Mouse (Mus musculus) retina, postnatal 7 days (tissue): ENCODE measurements around the gene Mrpl18.
"Not testable (repeated sequence)": the region's sequence is repeated elsewhere in the genome, so short reads cannot be mapped to it uniquely, and the experiment has no call there.

ENCODE experiments used
- DNase-seq: peaks from one replicate; pipeline ENCODE4 v3.0.0-alpha.2; 2012; ENCODE audit warnings: low read depth, low spot score

Mrpl18 gene

DNA sequence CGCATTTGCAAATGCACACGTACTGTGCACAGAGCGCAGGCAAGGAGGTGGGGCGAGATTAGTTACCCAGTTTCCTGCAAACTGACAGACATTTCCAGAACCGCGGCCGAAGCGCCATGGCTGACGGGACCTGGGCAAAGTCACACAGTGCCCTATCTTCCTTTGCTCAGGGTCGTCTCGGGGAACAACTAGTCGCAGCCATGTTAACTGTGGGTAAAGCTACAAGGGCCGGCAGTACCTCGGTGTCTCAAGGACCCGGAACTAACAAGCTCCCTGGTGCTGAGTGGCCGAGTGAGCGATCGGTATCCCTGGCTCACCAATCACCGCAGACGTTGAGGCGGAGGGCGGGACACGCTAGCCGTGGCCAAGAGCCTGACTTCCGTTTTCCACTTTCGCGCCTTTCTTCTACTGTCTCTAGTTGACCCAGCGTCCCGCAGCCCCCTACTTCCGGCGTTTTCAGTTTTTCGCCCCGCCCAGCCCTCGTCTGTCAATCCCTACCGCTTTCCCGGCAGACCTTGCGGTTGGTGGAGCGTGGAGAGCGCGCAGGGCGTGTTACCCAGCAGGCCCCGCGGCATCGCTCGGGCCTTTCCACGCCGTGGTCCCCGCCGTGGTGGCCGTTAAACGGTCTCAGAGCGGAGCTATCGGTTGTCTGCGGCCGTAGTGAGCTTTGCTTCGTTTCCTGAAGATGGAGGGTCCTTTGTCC lies at the start of gene Mrpl18:
TSS of gene Mrpl18 (minus strand) at position 465 of the 703 bp plus-strand sequence.
- DNase-seq = peak; percentile 99

DNA sequence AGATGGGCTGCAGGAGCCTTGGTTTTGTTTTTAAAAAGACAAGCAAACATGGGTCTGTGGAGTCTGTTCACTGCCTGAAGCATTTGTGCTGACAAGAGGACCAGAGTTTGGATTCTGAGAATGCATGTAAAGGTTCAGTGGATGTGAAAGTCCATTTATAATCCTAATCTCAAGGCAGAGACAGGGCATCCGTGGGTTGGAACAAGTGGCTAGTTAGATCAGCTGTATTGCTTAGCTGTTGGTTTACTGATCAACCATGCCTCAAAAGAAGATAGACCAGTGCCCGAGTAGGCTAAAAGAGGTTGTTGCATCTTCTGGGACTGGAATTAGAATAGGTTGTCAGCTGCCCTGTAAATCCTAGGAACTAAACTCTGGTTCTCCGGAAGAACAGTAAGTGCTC lies 47.3 kb upstream of the Mrpl18 start:
- DNase-seq = no peak

DNA sequence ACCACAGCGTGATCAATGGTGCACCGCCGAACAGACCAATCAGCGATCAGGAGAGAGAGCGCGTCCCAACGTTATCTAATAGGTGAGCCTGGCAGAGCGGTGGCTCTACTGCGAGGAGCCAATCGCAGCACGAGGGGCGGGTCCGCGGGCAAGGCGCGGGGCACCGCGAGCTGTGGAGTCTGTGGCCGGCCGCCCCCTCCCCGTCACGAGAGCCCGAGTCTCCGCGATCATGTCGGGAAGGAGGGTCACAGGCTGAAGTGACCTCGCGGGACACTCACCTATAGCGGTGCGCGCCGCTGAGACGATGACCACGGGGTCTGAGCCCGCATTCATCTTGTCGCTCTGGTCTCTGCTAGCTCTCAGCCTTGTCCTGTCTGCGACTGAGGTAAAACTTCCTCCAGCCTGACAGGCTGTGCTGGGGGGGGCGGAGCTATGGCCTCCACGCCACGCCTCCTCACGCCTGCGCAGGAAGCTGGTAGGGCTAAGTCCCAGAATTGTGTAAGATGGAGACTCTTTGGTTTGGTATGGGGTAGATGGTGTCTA lies 44.3 kb upstream of the Mrpl18 start, which contains the start of gene Acat2:
TSS of gene Acat2 (minus strand) at position 417 of the 543 bp plus-strand sequence.
- peak; percentile 86 for DNase-seq

DNA sequence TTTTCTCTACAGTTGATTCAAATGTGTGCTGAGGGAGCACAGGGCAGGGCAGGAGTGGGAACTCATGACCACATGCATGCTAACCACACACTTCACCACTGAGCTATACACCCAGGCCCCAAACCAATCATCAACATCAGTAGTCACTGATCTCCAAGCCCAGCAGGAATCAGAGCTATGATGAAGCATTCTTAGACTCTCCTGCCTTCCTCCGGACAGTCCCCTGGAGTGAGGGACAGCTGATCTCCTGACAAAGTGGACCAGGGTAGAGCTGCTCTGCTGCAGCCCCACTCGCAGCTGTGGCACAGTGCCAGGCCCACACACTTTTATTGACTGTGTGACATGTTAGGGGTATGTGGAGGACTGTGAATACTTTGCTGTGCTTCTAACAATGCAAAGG lies 43.2 kb upstream of the Mrpl18 start:
- not testable (repeated sequence) for DNase-seq

DNA sequence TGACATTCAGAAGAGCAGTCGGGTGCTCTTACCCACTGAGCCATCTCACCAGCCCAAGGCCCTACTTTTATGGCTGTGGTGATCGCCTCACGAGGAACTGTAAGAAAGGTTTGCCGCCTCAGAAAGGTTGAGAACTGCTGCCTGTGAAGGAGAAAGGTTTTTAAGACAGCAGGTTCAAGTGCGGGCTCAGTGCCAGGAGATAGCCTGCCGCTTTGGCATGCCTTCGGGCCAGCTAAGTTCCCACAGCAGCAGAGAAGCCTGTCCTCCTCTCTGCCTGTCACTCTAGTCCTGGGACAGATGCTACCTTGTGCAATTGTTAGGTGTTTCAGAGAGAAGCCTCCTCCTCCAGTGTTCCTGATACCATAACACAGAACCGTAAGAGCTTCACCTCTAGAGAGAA lies 40.5 kb upstream of the Mrpl18 start:
- no peak for DNase-seq

DNA sequence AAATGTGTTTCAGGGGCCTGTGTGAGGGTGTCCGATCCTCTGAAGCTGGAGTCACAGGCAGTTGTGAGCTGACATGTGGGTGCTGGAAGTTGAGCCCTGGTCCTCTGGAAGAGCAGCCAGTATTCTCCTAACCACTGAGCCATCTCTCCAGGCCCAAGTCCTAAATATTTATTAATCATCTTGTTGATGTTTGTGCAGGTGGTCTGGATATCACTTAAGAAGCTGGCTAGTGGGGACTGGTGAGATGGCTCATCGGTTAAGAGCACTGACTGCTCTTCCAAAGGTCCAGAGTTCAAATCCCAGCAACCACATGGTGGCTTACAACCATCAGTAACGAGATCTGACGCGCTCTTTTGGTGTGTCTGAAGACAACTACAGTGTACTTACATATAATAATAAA lies 33.5 kb upstream of the Mrpl18 start:
- no peak for DNase-seq

DNA sequence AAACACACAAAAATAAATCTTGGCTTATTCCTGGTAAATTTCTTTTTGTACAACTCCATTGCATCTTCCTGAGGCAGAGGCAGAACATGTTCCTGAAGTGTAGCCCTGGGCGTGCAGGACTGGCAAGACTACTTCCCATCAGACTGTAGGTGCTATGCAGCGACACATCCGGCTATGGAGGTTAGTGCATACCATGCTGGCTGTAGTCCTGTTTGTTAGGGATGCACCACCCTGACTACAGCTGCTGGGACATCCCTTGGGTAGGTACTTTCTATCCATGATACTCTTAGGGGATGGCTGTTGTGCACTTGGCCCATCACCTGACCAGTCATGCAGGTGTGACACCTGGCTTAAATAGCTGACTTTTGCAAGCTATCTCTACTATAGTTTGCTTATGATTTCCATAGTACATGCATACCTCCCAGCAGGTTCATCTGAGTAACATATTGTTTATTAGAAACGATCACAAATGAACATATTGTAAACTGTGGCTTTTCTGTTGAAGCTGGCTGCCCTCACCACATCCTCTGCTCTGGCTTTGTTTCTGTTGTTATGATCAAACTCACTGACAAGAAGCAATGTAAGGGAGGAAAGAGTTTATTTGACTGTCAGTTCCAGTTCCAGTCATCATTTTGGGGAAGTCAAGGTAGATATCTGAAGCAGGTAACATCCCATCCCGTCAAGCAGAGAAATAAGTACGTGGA lies 26.5 kb upstream of the Mrpl18 start:
- DNase-seq = no peak

DNA sequence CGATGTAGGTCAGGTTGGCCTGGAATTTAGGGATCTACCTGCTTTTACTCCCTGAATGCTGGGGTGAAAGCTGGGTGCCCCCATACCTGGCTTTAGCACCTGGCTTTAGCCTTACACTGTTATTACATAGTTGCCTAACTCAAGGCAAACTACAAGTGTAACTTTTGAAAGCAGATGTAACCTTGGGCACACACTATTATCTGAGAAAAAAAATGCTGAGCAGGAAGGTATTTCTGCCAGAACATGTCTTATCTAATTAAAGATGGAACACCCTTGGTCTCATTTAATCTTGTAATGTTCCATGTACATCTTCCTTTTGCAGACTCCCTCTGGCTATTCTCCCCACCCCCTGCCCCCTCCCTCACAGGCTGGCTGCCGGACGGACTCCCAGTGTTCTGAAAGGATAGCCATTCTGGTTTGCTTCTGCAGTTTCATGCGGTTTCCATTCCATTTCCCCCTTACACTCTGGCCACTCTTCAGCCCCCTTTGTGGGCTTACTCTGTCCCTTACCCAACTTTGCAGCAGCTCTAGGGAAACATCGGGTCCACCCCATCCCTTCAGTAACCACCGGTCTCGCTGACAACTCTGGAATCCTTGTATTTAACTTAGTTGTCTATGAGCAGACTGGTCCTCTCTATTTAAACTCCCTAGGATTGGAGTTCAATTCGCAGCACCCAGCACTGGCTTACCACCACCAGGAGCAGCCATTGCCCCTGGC lies 25.6 kb upstream of the Mrpl18 start:
- DNase-seq = no peak

DNA sequence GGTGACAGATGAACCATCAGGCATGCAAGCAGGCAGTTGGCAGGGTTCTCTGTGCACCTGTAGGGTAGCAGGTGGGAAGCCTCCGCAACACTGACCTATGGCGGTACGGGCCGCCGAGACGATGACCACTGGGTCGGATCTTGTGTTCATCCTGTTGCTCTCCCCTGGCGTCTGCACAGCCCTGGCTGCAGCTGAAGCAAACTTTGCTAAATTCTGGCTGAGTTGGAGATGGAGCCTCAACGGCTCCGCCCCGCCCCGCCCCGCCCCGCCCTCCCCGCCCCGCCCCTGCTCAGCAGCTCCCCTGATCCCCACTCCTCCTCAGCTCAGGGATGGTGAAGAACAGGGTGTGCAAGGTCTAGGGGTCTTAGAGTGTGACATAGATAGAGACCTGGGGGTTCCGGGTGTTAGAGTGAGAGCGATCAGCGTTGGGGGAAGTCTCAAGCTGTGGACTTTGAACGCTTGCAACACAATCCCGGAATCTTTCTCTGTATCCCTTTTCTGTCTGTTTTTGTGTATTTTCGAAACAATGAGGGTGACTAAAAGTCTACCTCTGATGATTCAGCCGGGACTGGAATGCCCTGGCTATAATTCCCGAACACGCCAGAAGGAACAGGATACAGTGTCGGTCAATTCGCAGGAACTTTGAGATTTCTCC lies 24.1 kb upstream of the Mrpl18 start, which contains the start of gene Acat3:
TSS of gene Acat3 (minus strand) at position 450 of the 655 bp plus-strand sequence.
- no peak for DNase-seq

DNA sequence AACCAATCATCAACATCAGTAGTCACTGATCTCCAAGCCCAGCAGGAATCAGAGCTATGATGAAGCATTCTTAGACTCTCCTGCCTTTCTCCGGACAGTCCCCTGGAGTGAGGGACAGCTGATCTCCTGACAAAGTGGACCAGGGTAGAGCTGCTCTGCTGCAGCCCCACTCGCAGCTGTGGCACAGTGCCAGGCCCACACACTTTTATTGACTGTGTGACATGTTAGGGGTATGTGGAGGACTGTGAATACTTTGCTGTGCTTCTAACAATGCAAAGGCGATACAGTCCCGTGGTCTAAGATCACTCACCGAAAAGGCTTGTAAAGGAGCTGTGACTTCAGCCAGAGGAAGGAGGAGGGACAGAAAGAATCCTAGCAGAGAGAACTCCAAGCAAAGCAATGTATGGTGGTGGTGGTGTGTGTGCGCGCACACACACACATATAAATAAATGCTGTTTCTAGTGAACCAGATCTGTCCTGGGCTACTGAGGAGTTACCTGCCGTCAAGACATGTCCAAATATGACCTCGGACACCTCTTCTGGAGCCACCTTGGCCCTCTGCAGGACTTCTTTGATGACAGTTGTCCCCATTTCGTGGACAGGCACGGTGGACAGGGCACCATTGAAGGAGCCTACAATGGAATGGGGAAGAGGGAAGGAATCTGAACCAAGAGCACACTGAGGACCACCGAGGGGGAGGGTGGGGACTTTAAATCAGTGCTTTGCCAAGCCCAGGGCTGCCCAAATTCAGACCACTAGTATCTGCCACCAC lies 23.4 kb upstream of the Mrpl18 start:
- DNase-seq = not testable (repeated sequence)

DNA sequence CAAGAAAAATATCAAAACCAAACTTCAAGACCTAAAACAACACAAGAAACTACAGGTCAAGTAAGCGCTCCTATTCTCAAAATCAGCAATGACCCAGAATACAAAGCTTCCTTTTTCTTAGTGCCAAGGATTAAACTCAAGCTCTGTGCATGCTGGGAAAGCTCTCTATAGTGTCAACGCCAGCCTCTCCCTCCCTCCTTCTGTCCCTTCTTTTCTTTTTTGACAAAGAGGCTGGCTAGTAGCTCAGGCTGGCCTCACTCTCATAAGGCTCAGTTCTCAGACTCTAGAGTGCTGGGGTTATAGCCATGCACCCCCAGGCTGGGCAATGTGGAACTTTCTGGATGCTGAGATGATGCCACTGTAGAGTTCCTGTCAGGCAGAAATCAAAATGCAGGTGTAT lies 21.9 kb upstream of the Mrpl18 start:
- DNase-seq = no peak

DNA sequence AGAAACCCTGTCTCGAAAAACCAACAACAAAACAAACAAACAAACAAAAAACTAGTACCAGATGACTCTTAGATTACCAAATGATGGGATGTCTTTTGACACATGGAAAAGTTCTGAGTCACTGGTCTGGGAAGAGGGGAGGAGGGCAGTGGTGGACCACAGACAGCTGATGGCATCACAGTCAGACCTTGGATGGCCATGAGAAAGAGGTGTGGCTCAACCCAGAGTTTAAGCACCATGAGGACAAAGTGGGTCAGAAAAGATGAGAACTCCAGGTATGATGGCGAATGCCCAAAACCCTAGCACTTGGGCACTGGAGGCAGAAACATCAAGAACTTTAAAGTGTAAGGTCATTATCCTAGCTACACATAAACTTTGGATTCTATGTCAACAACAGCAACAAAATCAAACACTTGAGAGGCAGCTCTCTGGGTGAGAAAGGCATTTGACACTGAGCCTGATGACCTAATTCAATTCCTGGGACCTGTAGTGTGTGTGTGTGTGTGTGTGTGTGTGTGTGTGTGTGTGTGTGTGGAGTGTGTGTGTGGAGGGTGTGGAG lies 21.3 kb upstream of the Mrpl18 start:
- no peak for DNase-seq

DNA sequence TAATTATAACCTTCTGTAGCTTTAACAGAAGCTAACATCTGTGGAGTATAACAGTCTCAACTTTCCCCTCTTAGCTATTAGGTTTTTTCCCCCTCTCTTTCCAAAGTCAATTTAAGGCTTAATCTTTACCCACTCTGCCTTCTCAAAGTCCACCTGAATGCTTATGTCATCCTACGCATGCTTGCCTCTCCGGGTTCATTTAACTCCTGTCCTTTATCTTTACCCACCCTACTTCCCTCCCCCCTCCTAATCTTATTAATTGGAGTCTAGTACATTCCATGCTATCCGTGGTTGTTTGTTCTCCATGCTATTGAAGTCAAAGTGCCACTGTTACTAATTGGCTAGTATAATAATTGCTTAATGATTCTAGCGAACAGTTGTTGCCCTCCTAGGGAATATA lies 19.6 kb upstream of the Mrpl18 start:
- DNase-seq = no peak

DNA sequence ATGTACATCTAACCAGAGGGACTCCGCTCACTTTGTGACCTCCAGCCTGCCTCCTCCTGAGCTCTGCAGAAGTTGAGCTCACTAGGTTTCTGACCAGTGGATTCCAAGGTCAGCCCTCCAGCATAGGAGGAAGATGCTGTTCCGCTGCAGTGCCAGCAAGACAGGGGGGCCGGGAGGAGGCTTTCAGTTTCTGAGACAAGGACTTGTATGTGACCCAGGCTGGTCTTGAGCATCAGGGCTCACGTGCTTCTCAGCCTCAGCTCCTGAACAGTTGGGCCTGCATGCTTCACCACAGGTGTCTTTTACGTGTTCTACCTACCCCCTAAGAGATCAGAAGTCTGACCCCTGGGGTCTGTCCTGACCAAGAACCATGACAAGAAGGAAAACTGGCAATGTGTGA lies 15.4 kb upstream of the Mrpl18 start:
- not testable (repeated sequence) for DNase-seq

DNA sequence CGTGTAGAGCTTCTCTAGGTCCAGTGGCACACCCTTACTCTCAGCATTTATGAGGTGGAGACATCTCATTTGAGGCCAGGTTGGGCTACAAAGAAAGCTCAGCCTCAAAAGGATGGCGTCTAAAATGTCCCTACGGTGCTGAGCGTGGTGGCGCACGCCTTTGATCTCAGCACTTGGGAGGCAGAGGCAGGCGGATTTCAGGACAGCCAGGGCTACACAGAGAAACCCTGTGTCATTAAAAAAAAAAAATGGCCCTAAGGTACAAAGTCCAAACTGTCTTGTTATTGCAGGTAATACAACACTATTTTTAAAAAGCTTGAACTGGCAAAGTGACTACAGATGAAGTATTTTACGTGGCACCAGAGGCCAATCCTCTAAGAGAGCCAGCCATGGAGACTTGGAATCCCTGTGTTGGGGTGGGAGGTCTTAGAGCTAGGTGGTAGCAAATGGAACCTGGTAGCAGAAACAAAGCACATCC lies 9.6 kb upstream of the Mrpl18 start:
- DNase-seq = no peak

DNA sequence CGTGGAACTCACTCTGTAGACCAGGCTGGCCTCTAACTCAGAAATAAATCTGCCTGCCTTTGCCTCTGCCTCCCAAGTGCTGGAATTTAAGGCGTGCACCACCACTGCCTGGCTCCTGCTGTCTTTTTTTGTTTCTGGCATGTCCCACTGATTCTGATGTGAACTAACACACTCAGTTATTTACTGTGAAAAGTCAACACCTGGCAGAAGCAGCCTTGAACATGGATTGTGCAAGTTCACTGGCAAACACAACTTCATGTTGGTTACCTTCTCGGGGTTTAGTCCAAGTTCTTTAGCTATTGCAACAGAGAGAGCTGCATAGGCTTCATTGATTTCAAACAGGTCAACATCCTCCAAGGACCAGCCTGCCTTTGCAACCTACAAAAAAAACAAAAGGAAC lies 8.9 kb upstream of the Mrpl18 start:
- DNase-seq = no peak

DNA sequence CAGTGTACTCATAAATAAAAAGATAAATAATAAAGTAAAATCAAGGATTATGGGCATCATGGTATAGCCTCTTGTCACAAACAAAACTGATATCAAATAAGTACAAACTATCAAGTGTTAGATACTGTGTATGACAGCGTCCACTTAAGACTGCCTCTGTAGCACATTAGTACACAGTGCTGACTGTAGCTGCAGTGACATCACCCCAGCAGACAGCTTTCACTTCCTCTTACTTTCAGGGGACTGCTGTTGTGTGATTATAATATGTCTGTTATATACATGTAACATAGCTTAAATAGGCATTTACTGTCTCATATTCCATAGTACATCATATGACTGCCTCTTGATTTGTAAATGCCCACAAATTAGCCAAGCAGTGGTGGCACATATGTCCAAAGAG lies 4.9 kb upstream of the Mrpl18 start:
- no peak for DNase-seq

DNA sequence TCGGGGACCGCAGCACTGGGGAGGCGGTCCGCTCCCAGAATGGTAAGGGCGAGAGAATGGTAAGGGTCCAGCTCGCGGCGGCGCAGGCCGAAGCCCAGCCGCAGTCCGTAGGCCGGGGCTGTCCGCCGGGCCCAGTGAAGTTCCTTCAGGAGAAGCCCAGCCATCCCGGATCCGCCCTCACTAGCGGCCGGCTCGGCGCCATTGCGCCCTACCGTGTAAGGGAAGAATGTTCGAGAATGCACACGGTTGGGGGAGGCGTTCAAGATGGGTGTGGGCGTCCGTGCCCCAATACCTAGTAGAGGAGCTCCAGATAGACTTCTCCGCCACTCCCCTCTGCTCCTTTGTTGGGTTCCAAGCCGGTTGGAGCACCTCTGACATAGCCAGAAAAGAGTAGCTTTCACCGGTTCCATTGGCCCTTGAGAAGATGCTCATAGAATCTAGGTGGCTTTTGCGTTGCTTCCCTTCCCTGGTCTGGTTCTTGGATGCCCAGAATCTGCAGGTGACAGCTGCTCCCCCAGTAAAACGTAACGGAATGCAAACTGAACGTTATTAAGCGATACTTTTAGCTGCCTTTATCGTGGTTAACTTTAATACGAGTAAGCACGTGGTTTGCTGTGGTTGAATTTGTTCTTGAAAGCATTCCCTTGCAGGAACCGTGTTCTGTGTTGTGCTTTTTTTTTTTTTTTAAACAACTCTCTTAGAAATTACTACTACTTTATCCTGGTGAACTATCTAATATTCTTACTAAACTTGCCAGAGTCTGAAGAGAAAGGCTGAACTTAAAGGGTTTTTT lies 639 bp upstream of the Mrpl18 start:
- DNase-seq = no peak

DNA sequence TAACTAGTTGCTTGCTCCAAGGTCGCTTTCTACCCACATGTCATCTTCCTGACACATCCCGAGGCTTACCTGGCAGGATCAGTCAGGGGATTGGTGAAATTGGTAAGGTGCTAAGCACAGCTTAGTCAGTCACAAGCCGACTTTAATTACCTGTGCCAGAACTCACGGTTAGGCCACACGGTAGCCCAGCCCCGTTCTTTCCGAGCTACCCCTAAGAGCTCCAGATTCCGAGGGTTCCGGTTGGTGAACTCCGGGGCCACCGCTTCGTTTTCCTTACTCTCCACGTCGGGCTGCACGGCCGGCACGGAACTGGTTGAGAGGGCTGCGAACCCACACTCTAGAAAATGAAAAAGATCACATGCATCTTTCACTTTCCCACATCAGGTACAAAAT lies 661 bp downstream of the Mrpl18 start, which contains the start of gene Tcp1:
TSS of gene Tcp1 (plus strand) at position 214 of the 393 bp plus-strand sequence.
- peak; percentile 6 for DNase-seq

DNA sequence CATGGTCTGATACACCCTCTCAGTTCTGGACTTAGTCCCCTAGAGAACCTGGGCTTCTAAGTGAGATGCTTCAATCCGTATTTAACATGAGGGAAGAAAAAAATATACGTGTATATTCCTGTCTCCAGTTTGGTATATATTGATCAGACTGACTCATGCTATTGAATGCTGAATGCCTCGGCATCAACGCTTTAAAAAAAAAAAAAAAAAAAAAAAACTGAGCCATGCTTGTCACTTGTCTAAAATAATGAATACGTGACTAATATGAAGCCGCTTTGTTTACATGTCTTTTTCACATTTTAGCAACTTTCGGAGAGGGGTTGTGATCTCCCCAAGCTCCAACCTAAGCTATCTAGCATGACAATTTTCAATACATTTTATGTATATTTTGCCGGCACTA lies 5.8 kb downstream of the Mrpl18 start:
- no peak for DNase-seq
